Mouse (Mus musculus) G1E (cell line): ENCODE measurements at regions not wholly inside any gene's neighbourhood (a gene's known extent, or its start where the extent isn't known, plus 50 kb on each side); places are given as distances from the start of the nearest gene placed in this dataset.

ENCODE experiments used
- CTCF ChIP-seq: IDR thresholded peaks from 2 replicates; pipeline ENCODE4 v1.5.1; 2012; ENCODE audit warnings: low read depth, low read length, inconsistent platforms, mixed read lengths
- GATA1 ChIP-seq: IDR thresholded peaks from 2 replicates; pipeline ENCODE4 v1.6.1; 2012; ENCODE audit warnings: borderline replicate concordance, low read length, inconsistent platforms, mixed read lengths
- GATA2 ChIP-seq: IDR thresholded peaks from 2 replicates; pipeline ENCODE4 v1.6.1; 2012; ENCODE audit warnings: low read depth, low read length, inconsistent platforms, borderline replicate concordance
- POLR2AphosphoS5 ChIP-seq: IDR thresholded peaks from 2 replicates; pipeline ENCODE4 v1.6.1; 2012; ENCODE audit warnings: low read depth, low read length, inconsistent platforms; ENCODE audit not compliant: insufficient replicate concordance

- TF ChIP-seq CTCF (no peak), GATA2 (no peak), POLR2AphosphoS5 (no peak), GATA1 (no peak)
These were observed 297.1 kb downstream of the Diras2 start for GRCm38 (mm10) chr13:52233971-52234370.
